Mouse (Mus musculus): ENCODE data around the gene Fig4.

The Fig4 gene

GRCm38 (mm10) chr10:41218897-41219296 is 84.2 kb downstream of the Fig4 start:
- DNase-seq (ENCODE audit: low spot score in 2 of 2), result no peak

GRCm38 (mm10) chr10:41214083-41214482 is 89.0 kb downstream of the Fig4 start:
- DNase-seq (ENCODE audit: low spot score in 2 of 2), result no peak

- DNase-seq (ENCODE audit: low spot score in 2 of 2), result no peak
These were observed 93.5 kb downstream of the Fig4 start for GRCm38 (mm10) chr10:41209538-41209937.

GRCm38 (mm10) chr10:41208860-41209377 is 94.1 kb downstream of the Fig4 start:
- DNase-seq (ENCODE audit: low spot score in 2 of 2), result peak in 1 of 2 experiments; percentile 63

GRCm38 (mm10) chr10:41205647-41206046 is 97.4 kb downstream of the Fig4 start:
- no peak for DNase-seq (ENCODE audit: low spot score in 2 of 2)

GRCm38 (mm10) chr10:41204637-41205315 is 98.3 kb downstream of the Fig4 start:
- peak; percentile 72 to 90 for DNase-seq (ENCODE audit: low spot score in 2 of 2)

DNA sequence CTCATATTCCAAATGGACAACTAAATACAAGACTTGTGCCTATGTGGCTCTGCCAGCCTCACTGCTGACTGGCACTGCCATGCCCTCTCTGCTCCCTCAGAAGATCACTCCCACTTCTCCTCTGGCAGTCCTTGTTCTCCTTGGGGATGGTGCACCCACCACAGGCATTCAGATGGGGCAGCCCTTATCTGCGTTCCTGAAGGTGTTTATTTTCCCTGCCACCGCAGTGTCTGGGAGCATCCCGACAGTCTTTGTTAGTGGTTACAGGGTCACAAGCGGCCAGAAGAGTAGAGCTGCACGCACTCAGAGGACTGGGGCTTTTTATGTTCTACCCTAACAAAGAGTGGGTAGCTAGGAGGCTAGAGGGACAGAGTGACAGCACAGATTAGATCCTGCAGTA is 98.9 kb downstream of the Fig4 start:
- DNase-seq (ENCODE audit: low spot score in 2 of 2), result no peak

DNA sequence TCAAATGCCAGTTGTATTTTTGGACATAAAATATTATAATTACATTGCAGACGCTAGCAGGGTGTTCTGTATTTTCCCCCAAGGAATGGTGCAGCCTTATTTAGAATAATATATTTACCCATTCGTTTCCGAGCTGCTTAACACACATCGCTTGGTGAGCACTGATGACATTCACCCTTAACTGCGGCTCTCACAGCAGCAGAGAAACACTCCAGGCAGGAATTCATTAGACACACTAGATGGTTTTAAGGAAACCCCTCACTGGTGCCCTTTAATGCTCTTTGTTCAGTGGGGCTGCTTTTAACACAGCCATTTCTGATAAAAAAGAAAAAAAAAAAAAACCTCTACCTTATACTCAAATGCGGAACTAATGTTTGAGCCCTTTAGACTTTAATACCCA is 104.3 kb downstream of the Fig4 start:
- no peak for DNase-seq (ENCODE audit: low spot score in 2 of 2)

DNA sequence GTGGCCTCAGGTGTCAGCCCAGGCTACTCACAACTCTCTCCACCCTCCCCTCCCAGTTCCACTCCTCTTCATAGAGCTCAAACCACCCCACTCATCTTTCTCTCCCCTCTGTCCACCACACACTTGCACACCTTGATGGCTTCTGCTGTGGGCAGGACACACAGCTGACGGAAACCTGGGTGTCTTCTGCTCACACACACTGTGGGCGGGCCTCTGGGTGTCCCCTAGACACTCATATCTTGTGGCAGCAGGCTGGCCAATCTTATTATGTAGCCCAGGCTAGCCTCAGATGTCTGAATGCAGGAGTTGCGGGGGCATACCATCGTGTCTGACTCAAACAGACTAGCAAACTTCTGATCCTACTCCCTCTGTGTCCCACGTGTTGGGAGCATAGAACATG is 105.3 kb downstream of the Fig4 start:
- peak in 1 of 2 experiments; percentile 35 for DNase-seq (ENCODE audit: low spot score in 2 of 2)

DNA sequence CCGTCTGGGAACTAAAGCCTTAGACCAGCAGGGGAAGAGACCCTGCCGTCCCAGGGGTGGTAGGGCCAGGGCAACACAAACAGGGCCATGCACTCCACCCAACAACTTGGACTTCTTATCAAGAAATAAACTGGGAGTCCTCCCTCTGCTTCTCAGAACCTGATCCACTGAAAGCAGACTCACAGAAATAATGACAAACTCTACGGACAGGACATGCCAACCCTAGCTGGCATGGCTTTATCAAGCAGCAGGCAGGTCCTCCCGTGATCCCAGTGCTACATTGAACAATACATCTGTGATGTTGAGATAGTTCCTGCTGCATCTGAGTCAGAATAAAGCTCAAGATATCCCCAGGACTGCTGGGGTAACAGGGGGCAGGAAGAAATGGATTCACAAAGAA is 106.8 kb downstream of the Fig4 start:
- DNase-seq (ENCODE audit: low spot score in 2 of 2), result peak in 1 of 2 experiments; percentile 41

- peak in 1 of 2 experiments; percentile 53 for DNase-seq (ENCODE audit: low spot score in 2 of 2)
These were observed 113.7 kb downstream of the Fig4 start for GRCm38 (mm10) chr10:41189392-41189791.

DNA sequence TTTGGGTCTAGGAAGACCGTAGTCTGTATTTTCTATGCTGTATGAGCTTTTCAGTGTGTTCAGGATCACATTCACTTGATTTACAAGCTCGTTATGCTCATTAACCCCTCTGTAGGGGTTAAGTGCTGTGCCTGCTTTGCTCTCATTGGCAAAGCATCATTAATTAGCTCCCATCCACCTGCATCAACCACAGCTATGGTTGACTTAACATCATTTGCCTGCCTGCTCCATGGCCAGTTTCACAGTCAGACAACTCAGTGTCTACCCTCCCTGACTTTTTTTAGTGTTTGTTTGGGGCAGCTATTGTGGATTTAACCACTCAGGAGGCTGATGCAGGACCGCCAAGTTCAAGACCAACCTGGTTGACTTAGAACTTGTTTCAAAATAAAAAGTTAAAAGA is 119.1 kb downstream of the Fig4 start:
- DNase-seq (ENCODE audit: low spot score in 2 of 2), result no peak

GRCm38 (mm10) chr10:41182644-41183043 is 120.4 kb downstream of the Fig4 start:
- no peak for DNase-seq (ENCODE audit: low spot score in 2 of 2)

DNA sequence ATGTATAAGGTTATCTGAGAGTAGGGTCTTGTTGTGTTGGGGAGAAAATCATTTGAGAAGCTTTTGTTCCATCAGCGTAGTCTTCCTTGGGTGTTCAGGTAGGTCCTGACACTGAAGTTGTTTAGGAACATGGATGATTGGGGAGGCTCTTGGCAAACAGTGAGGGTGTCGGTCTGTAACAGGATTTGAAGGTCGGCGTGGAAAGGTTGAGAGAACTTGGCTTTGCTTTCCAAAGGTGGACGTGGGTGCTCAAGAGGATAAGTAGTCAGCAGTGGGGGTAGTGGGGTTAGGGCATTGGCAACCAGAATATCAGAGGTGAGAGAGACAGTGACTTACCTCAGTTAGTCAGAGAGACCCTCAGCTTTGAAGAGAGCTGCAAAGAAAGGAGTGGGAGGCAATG is 136.9 kb downstream of the Fig4 start:
- DNase-seq (ENCODE audit: low spot score in 2 of 2), result no peak

DNA sequence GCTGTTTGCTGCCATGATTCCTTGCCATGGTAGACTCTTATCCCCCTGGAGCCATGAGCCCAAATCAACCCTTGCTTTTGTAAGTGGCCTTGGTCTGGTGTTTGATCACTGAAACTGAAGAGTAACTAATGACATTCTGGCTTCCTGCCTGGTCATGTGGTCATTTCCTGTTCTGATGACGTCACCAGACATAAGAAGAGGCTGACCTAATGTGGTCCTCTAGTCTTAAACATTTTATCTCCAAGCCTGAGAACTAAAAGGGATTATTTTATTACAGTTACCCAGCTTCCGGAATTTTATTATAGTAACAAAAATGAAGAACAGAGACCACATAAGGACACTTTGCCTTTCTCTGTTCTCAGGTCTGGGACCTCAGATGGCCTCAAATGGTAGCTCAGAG is 140.0 kb downstream of the Fig4 start:
- DNase-seq (ENCODE audit: low spot score in 2 of 2), result no peak

DNA sequence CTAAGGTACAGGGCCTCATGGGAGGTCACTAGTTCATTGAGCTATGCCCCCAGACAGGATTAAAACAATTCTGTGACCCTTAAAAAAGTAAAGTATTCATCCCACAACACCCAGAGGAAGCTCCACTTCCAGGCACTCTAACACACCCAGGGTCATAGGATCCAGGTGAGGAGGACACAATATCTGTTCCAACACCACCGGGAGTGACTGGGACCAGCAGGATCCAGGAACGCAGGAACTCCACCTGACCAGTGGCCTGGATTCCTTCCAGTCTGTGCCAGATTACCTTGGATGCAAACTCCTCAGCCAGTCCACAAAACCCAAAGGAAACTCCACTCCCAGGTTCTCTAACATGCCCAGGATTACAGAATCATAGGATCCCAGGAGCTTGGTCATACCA is 145.8 kb downstream of the Fig4 start:
- DNase-seq (ENCODE audit: low spot score in 2 of 2), result no peak

- no peak for DNase-seq (ENCODE audit: low spot score in 2 of 2)
These were observed 146.4 kb downstream of the Fig4 start for GRCm38 (mm10) chr10:41156693-41157092.

- peak in 1 of 2 experiments; percentile 7 for DNase-seq (ENCODE audit: low spot score in 2 of 2)
These were observed 149.8 kb downstream of the Fig4 start for GRCm38 (mm10) chr10:41153229-41153750.

DNA sequence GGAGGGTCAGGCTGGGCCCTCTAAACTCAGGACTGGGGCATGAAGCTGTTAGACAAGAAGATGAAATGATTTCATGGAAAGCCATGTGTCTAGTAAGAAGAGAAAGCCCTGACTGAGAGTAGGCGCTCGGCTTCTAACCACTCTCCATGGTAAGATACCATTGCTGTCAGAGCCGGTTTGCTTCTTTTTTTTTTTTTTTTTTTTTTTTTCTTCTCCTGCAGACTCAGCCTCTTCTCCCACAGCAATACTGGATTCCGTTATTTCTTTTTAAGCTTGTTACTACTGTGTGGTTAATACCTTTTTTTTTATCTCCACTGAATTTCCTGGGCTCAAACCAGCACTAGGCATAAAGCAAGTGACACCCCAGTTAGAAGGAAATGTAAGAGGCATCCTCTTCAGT is 151.2 kb downstream of the Fig4 start:
- DNase-seq (ENCODE audit: low spot score in 2 of 2), result no peak

GRCm38 (mm10) chr10:41151441-41151840 is 151.6 kb downstream of the Fig4 start:
- peak in 1 of 2 experiments; percentile 32 for DNase-seq (ENCODE audit: low spot score in 2 of 2)

DNA sequence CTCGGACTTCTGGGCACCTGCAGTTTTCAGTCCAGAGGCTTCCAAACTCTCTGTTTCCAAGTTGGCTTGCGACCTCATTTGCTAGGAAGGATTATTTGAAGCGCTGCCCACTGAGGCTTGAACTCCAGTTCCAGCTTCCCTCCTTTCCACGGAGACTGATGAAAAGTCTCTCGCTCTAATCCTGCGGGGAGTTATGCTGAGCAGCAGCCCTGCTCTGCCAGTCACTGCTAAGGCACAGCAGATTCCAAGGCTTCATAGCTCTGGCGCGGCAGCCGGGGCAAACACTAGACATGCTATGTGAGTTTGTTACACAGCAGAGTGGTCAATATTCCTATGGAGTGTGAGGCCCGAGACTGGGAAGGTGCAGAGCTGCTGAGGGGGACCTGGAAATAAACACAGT is 152.0 kb downstream of the Fig4 start:
- DNase-seq (ENCODE audit: low spot score in 2 of 2), result no peak

DNA sequence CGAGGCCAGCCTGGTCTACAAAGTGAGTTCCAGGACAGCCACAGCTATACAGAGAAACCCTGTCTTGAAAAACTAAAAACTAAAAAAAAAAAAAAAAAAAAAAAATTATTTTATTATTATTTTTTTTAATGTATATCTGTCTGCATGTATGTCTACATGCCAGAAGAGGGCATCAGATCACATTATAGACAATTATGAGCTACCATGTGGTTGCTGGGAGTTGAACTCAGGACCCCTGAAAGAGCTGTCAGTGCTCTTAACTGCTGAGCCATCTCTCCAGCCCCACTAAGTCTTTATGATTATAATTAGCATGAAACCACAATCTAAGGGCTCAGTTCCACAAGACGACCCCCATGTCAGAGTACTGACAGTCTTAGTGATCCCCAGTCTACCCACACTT is 152.6 kb downstream of the Fig4 start:
- no peak for DNase-seq (ENCODE audit: low spot score in 2 of 2)

DNA sequence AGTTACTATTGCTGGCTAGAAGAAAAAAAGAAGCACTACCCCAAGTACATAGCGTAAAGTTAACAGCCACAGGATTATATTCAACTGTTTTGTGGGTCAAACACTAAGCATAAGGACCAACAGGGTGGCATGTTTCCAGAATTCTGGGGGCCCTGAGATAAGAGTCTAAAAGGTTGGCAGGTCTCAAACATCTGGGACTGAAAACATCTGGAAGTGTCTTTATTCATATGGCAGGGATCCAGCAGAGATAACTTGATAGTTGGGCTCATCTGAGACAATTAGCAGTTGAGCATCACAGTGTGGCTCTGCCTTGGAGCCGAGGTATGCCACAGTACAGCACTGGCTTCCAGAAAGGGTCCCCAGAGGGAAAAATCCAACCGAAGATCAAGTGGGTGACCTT is 153.8 kb downstream of the Fig4 start:
- DNase-seq (ENCODE audit: low spot score in 2 of 2), result peak in 1 of 2 experiments; percentile 39

- DNase-seq (ENCODE audit: low spot score in 2 of 2), result no peak
These were observed 156.9 kb downstream of the Fig4 start for GRCm38 (mm10) chr10:41146141-41146540.

Data from spleen, postnatal 10 days (tissue).